Mouse (Mus musculus): ENCODE data around the gene Ifrd2. TPM values are rescaled to one million over a fixed set of nuclear protein-coding genes. Genes with fewer than 3 reads are reported as not detected.
A peak's percentile ranks its signal among the peaks of the same experiment; 100 is the strongest.

Ifrd2 gene
- polyA plus RNA-seq, 1 experiment from 2014 or later, result 55.0 TPM

DNA sequence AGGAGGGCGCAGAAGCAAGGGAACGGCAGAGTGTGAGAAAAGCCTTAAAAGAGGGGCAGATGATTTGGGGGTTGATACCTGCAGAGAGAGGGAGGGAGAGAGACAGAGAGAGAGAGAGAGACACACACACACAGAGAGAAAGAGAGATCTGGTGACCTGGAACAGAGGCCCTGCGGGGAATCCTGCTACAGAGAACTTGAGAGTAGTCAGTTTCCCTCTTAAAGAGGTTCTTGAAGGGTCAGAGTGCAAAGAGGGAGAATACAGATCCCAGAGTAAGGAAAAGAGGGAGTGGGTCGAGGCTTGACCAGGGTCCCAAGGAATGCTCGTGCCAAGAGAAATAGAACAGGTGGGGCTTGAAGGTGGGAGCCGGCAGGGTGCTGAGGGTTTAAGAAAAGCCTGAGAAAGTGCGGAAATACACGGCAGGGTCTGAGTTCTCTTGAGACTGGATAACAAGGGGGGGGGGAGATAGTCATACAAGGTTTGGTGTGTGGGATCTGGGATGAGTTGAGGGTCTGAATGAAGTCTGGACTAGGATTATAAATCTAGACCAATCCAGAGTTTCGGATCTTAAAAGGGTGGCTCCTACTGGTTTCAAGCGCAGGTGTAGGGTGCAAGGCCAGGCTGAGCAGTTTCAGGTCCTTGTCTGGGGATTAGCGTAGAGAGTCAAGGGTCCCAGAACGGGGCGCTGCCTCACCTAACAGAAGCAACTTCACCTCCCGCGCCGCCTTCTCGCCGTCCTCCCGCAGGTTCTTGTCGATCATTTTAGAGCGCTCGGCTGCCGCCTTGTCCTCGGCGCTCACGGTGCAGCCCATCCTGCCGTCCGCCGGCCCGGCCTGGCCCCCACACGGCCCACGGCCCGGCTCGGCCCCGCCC, 47.2 kb downstream of the Ifrd2 start:
- no peaks in the 10 kb centered on the region for H3K9me3 ChIP-seq (replicated peaks)
- no peak for DNase-seq (ENCODE audit: low spot score)
- H3K4me3 ChIP-seq, result peak overlapping the region; percentile 95
- H3K27ac ChIP-seq, result peak overlapping the region; percentile 95
- WGBS, result under 1% methylated on average over 35 of the region's 35 CpGs
- peaks cover 30% of the 10 kb centered on the region for H3K36me3 ChIP-seq
- H3K4me1 ChIP-seq, result peaks cover 78% of the 10 kb centered on the region
- H3K27me3 ChIP-seq (ENCODE audit: low read depth, poor library complexity, severe bottlenecking), result no peaks in the 10 kb centered on the region

DNA sequence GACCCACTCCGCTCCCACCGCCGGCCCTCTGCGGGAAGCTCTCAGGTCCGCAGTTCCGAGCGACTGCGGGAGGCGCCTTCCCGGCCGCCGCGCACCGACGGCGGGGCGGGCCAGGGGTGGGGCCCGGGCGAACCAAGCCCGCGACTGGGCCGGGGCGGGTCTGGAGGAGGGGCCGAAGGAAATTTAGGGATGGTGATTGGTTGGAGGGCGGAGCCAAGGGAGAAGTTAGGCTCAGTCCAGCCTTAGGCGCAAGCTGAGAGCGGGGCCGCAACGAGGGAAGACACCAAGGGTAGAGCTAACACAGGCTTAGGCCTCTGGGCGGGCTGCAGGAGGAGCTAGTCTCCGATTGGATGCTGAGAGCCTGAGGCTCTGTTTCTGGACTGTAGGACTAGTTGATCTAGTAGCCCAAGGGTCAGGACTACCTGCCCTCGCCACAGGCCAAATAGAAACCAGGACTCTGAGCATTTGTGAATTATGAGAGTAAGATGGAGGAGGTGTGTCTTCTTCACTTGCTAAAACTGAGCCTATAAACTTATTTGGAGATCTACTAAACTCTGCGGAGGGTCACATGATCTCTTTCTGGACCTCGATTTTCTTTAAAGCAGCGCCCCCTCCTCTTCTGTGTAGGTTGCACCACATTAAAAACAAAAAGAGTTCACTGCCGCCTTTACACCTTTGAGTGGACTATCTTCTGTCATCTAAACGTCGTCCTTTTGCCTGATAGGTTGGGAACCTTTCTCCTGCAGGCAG, 48.0 kb downstream of the Ifrd2 start, which contains the start of gene Gnai2:
TSS of gene Gnai2 (minus strand) at position 89 of the 750 bp plus-strand sequence.
- Histone ChIP-seq H3K4me3 (peak within 1 kb of the TSS; percentile 95), H3K4me1 (peaks cover 76% of the 10 kb centered on the region), H3K36me3 (peaks cover 23% of the 10 kb centered on the region), H3K27ac (peak within 1 kb of the TSS; percentile 95), H3K27me3 (ENCODE audit: low read depth, poor library complexity, severe bottlenecking) (no peaks in the 10 kb centered on the region), H3K9me3 (replicated peaks) (no peaks in the 10 kb centered on the region)
- WGBS, result 2% methylated on average over 38 of the region's 38 CpGs
- peak; percentile 92 for DNase-seq (ENCODE audit: low spot score)

- no peaks in the 10 kb centered on the region for H3K9me3 ChIP-seq (replicated peaks)
- peaks cover 8% of the 10 kb centered on the region for H3K36me3 ChIP-seq
- H3K4me3 ChIP-seq, result peak overlapping the region; percentile 24; the same call in 1 of the 2 replicates
- H3K27ac ChIP-seq, result peak overlapping the region; percentile 69
- 32% methylated on average over 7 of the region's 7 CpGs for WGBS
- H3K4me1 ChIP-seq, result peaks cover 75% of the 10 kb centered on the region
- no peaks in the 10 kb centered on the region for H3K27me3 ChIP-seq (ENCODE audit: low read depth, poor library complexity, severe bottlenecking)
- peak; percentile 58 for DNase-seq (ENCODE audit: low spot score)
These were observed 49.6 kb downstream of the Ifrd2 start for GRCm38 (mm10) chr9:107637070-107637469.

DNA sequence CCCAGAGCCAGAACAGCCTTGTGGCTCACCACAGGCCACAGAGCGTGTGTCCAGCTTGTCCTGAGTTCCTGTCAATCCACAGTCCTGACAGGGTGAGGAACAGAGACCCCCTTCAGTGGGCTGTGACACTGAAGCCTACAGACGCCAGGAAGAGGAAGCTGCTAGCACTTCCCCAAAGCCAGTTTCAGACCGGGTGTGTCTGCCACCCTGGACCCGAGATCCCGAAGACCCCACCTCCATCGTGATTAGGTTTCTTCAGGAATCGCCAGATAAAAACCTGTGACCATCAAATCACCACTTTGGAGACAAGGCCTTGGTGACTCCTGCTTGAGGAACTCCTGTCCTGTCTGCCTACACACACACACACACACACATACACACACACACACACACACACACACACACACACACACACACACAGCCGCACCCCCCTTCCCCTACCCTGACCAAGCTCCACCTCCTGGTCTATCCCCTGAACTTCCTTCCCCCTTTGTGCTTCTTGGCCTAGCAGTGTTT, 52.9 kb downstream of the Ifrd2 start:
- Histone ChIP-seq H3K4me3 (peak overlapping the region; percentile 19; the same call in 1 of the 2 replicates), H3K27ac (peak overlapping the region; percentile 50), H3K36me3 (no peaks in the 10 kb centered on the region), H3K9me3 (replicated peaks) (no peaks in the 10 kb centered on the region), H3K27me3 (ENCODE audit: low read depth, poor library complexity, severe bottlenecking) (no peaks in the 10 kb centered on the region), H3K4me1 (peaks cover 60% of the 10 kb centered on the region)
- no peak for DNase-seq (ENCODE audit: low spot score)
- WGBS, result 60% methylated on average over 8 of the region's 8 CpGs

GRCm38 (mm10) chr9:107641666-107642065, 54.2 kb downstream of the Ifrd2 start:
- Histone ChIP-seq H3K27ac (peak overlapping the region; percentile 50), H3K9me3 (replicated peaks) (no peaks in the 10 kb centered on the region), H3K4me3 (no peak overlapping the region), H3K4me1 (peaks cover 51% of the 10 kb centered on the region), H3K27me3 (ENCODE audit: low read depth, poor library complexity, severe bottlenecking) (no peaks in the 10 kb centered on the region), H3K36me3 (no peaks in the 10 kb centered on the region)
- 40% methylated on average over 8 of the region's 8 CpGs for WGBS
- no peak for DNase-seq (ENCODE audit: low spot score)

Other genes starting within 250 kb of the Ifrd2 start
- gene Hemk1, start 249.3 kb upstream of the Ifrd2 start, polyA plus RNA-seq (2016; fragmentation: Nextera tagmentation; extraction: Ambion mirVana), result 10.3 and 12.2 TPM in 2 replicates
- gene 6430571L13Rik, start 247.0 kb upstream of the Ifrd2 start, polyA plus RNA-seq (2016; fragmentation: Nextera tagmentation; extraction: Ambion mirVana), result 0.72 and 0.74 TPM in 2 replicates
- 0.20 and 0.34 TPM in 2 replicates for gene Cacna2d2, start 188.0 kb upstream of the Ifrd2 start, polyA plus RNA-seq (2016; fragmentation: Nextera tagmentation; extraction: Ambion mirVana)
- gene Tmem115, start 53.7 kb upstream of the Ifrd2 start, polyA plus RNA-seq (2016; fragmentation: Nextera tagmentation; extraction: Ambion mirVana), result 41.3 and 43.5 TPM in 2 replicates
- 13.2 and 15.8 TPM in 2 replicates for gene Cyb561d2, start 45.4 kb upstream of the Ifrd2 start, polyA plus RNA-seq (2016; fragmentation: Nextera tagmentation; extraction: Ambion mirVana)
- 34.0 and 37.3 TPM in 2 replicates for gene Nprl2, start 45.4 kb upstream of the Ifrd2 start, polyA plus RNA-seq (2016; fragmentation: Nextera tagmentation; extraction: Ambion mirVana)
- 0.25 and 0.33 TPM in 2 replicates for gene Zmynd10, start 40.3 kb upstream of the Ifrd2 start, polyA plus RNA-seq (2016; fragmentation: Nextera tagmentation; extraction: Ambion mirVana)
- 55.3 and 57.4 TPM in 2 replicates for gene Rassf1, start 36.1 kb upstream of the Ifrd2 start, polyA plus RNA-seq (2016; fragmentation: Nextera tagmentation; extraction: Ambion mirVana)
- 60.4 and 62.5 TPM in 2 replicates for gene Tusc2, start 24.4 kb upstream of the Ifrd2 start, polyA plus RNA-seq (2016; fragmentation: Nextera tagmentation; extraction: Ambion mirVana)
- gene Hyal2, start 19.7 kb upstream of the Ifrd2 start, polyA plus RNA-seq (2016; fragmentation: Nextera tagmentation; extraction: Ambion mirVana), result 160 and 168 TPM in 2 replicates
- gene Hyal1, start 10.7 kb upstream of the Ifrd2 start, polyA plus RNA-seq (2016; fragmentation: Nextera tagmentation; extraction: Ambion mirVana), result 7.9 and 10.2 TPM in 2 replicates
- 20.1 and 22.5 TPM in 2 replicates for gene Naa80, start 8.8 kb upstream of the Ifrd2 start, polyA plus RNA-seq (2016; fragmentation: Nextera tagmentation; extraction: Ambion mirVana)
- gene Hyal3, start 6.8 kb upstream of the Ifrd2 start, polyA plus RNA-seq (2016; fragmentation: Nextera tagmentation; extraction: Ambion mirVana), result 0.56 and 0.82 TPM in 2 replicates
- 2.2 and 3.6 TPM in 2 replicates for gene Sema3b, start 21.6 kb downstream of the Ifrd2 start, polyA plus RNA-seq (2016; fragmentation: Nextera tagmentation; extraction: Ambion mirVana)
- 355 and 403 TPM in 2 replicates for gene Gnai2, start 47.7 kb downstream of the Ifrd2 start, polyA plus RNA-seq (2016; fragmentation: Nextera tagmentation; extraction: Ambion mirVana)
- gene Slc38a3, start 81.9 kb downstream of the Ifrd2 start, polyA plus RNA-seq (2016; fragmentation: Nextera tagmentation; extraction: Ambion mirVana), result 3.9 and 4.3 TPM in 2 replicates
- 2.6 and 3.3 TPM in 2 replicates for gene Gnat1, start 92.1 kb downstream of the Ifrd2 start, polyA plus RNA-seq (2016; fragmentation: Nextera tagmentation; extraction: Ambion mirVana)
- 31.7 and 33.6 TPM in 2 replicates for gene Sema3f, start 122.8 kb downstream of the Ifrd2 start, polyA plus RNA-seq (2016; fragmentation: Nextera tagmentation; extraction: Ambion mirVana)
- 164 and 214 TPM in 2 replicates for gene Rbm5, start 183.4 kb downstream of the Ifrd2 start, polyA plus RNA-seq (2016; fragmentation: Nextera tagmentation; extraction: Ambion mirVana)

Data from limb, embryonic 10.5 days (tissue).